Mouse (Mus musculus): ENCODE measurements around the gene Defa31.
"Not testable (repeated sequence)": the region's sequence is repeated elsewhere in the genome, so short reads cannot be mapped to it uniquely, and the experiment has no call there.

Defa31 gene

GRCm38 (mm10) chr8:21191314-21191713 is at the start of gene Defa31:
Gene Defa31 (plus strand): TSS chr8:21191614.
- not testable (repeated sequence) for DNase-seq

- DNase-seq, result not testable (repeated sequence)
Measured at GRCm38 (mm10) chr8:21161977-21162376, 29.4 kb upstream of the Defa31 start, which contains the start of gene Defa22. Gene Defa22 (plus strand): TSS chr8:21162277.

GRCm38 (mm10) chr8:21201261-21201660 is 9.8 kb downstream of the Defa31 start, which contains the start of gene Gm15293:
Gene Gm15293 (plus strand): TSS chr8:21201561.
- not testable (repeated sequence) for DNase-seq
